Mouse (Mus musculus): ENCODE results near the gene Gm47996.

DNA sequence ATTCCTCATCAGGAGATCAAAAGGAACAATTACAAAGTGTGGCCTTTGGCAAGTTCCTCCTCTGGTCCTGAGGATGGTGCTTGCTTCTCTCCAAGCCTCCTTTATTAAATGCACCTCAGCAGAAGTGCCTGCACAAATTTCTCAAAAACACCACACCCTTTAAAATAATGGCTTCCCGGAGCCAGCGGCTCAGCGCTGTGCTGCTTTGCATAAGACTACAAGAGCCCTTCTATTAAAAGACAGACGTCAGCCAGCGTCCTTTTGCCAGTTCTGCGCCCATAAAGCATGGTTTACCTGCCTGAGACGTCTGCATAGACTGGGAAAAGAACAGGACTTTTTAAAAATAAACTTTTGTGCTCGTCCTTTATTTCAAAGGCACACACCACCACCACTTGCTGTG lies 49.1 kb downstream of the Gm47996 start:
- no peak for TF ChIP-seq CTCF (IDR thresholded peaks at IDR 0.05; ENCODE audit: low read depth, low read length)
- no peak for TF ChIP-seq POLR2A (IDR thresholded peaks at IDR 0.05; ENCODE audit: extremely low read depth, insufficient read depth, low read length)

All from liver, adult 2 months (tissue).